Mouse (Mus musculus) MEL (cell line): ENCODE measurements around the gene Pik3r1. TPM values are rescaled to one million over a fixed set of nuclear protein-coding genes. Genes with fewer than 3 reads are reported as not detected.

Source experiments
- DNase-seq: peaks from one replicate; pipeline ENCODE4 v3.0.0; 2011; ENCODE audit warnings: low read depth, low spot score
- H3K27ac ChIP-seq: 2 replicates; pipeline ENCODE4 v1.5.1; 2012; ENCODE audit warnings: low read depth, mild to moderate bottlenecking, control low read depth, low read length, moderate library complexity; ENCODE audit not compliant: control insufficient read depth
- H3K27me3 ChIP-seq, 2 experiments: fragments of 150-350 bp in 1 of 2; sonication (generic) in 1 of 2; 2 replicates each; pipeline ENCODE4 v1.6.1; 2012; ENCODE audit warnings: low read length in 2 of 2, mild to moderate bottlenecking in 2 of 2, improper control_type of control experiment in 1 of 2, moderate library complexity in 1 of 2; ENCODE audit not compliant: insufficient read depth in 2 of 2, control insufficient read depth in 1 of 2
- H3K36me3 ChIP-seq, 2 experiments: 2 replicates each; pipeline ENCODE4 v1.6.1; 2012 to 2014; ENCODE audit warnings: low read length in 2 of 2, improper control_type of control experiment in 1 of 2, inconsistent platforms in 1 of 2, mild to moderate bottlenecking in 1 of 2; ENCODE audit not compliant: insufficient read depth in 2 of 2, control insufficient read depth in 1 of 2
- H3K4me1 ChIP-seq, 2 experiments: fragments of 150-350 bp in 1 of 2; sonication (generic) in 1 of 2; 2 replicates each; pipeline ENCODE4 v1.6.1; 2012; ENCODE audit warnings: low read length in 2 of 2, improper control_type of control experiment in 1 of 2, mild to moderate bottlenecking in 1 of 2; ENCODE audit not compliant: insufficient read depth in 2 of 2, control insufficient read depth in 1 of 2
- H3K4me3 ChIP-seq, 2 experiments: fragments of 150-350 bp in 1 of 2; sonication (generic) in 1 of 2; 2 replicates each; pipeline ENCODE4 v1.5.1; 2012; ENCODE audit warnings: low read depth in 2 of 2, low read length in 2 of 2, mild to moderate bottlenecking in 2 of 2, moderate library complexity in 2 of 2, control low read depth in 1 of 2, improper control_type of control experiment in 1 of 2; ENCODE audit not compliant: control insufficient read depth in 1 of 2, insufficient read depth in 1 of 2
- H3K79me2 ChIP-seq: 2 replicates; pipeline ENCODE4 v1.6.1; 2012; ENCODE audit warnings: mild to moderate bottlenecking, low read length, moderate library complexity; ENCODE audit not compliant: control insufficient read depth, poor library complexity, insufficient read depth
- H3K9ac ChIP-seq: 2 replicates; pipeline ENCODE4 v1.6.1; 2012; ENCODE audit warnings: low read depth, mild to moderate bottlenecking, control low read depth, low read length, moderate library complexity; ENCODE audit not compliant: control insufficient read depth, poor library complexity, severe bottlenecking
- H3K9me3 ChIP-seq: fragments of 150-350 bp; sonication (generic); replicated peaks from 2 replicates; pipeline ENCODE4 v1.6.1; 2012; ENCODE audit warnings: mild to moderate bottlenecking, low read length, improper control_type of control experiment, moderate library complexity; ENCODE audit not compliant: insufficient read depth
- BHLHE40 ChIP-seq: IDR thresholded peaks from 2 replicates; pipeline ENCODE4 v1.6.1; 2012; ENCODE audit warnings: low read depth, mild to moderate bottlenecking, inconsistent platforms, low read length, improper control_type of control experiment, borderline replicate concordance
- CHD1 ChIP-seq: IDR thresholded peaks from 2 replicates; pipeline ENCODE4 v1.6.1; 2012; ENCODE audit warnings: low read depth, mild to moderate bottlenecking, inconsistent platforms, low read length, improper control_type of control experiment
- CHD2 ChIP-seq: IDR thresholded peaks from 2 replicates; pipeline ENCODE4 v1.6.1; 2011; ENCODE audit warnings: low read length, improper control_type of control experiment
- CTCF ChIP-seq, 3 experiments: IDR thresholded peaks in 2 of 3; conservative IDR thresholded peaks in 1 of 3; 2 replicates each; pipeline ENCODE4 v1.5.1; 2011 to 2012; ENCODE audit warnings: low read length in 3 of 3, low read depth in 2 of 3, mild to moderate bottlenecking in 2 of 3, improper control_type of control experiment in 1 of 3, inconsistent platforms in 1 of 3, mixed read lengths in 1 of 3, moderate library complexity in 1 of 3; ENCODE audit not compliant: control insufficient read depth in 1 of 3, insufficient read depth in 1 of 3, poor library complexity in 1 of 3, severe bottlenecking in 1 of 3
- E2F4 ChIP-seq: IDR thresholded peaks from 2 replicates; pipeline ENCODE4 v1.6.1; 2011; ENCODE audit warnings: low read depth, low read length, improper control_type of control experiment, borderline replicate concordance
- ELF1 ChIP-seq: IDR thresholded peaks from 2 replicates; pipeline ENCODE4 v1.6.1; 2014; ENCODE audit warnings: low read depth, mild to moderate bottlenecking, inconsistent platforms, low read length, improper control_type of control experiment, moderate library complexity
- EP300 ChIP-seq, 2 experiments: IDR thresholded peaks; 2 replicates each; pipeline ENCODE4 v1.6.1; 2011; ENCODE audit warnings: improper control_type of control experiment in 2 of 2, low read length in 2 of 2, low read depth in 1 of 2, mild to moderate bottlenecking in 1 of 2
- ETS1 ChIP-seq: IDR thresholded peaks from 2 replicates; pipeline ENCODE4 v1.6.1; 2012; ENCODE audit warnings: low read depth, mild to moderate bottlenecking, inconsistent platforms, low read length, improper control_type of control experiment, moderate library complexity
- GATA1 ChIP-seq: IDR thresholded peaks from 2 replicates; pipeline ENCODE4 v1.6.1; 2011; ENCODE audit warnings: low read depth, low read length, improper control_type of control experiment
- HCFC1 ChIP-seq: IDR thresholded peaks from 2 replicates; pipeline ENCODE4 v1.6.1; 2012; ENCODE audit warnings: low read depth, mild to moderate bottlenecking, inconsistent platforms, low read length, improper control_type of control experiment, moderate library complexity
- JUND ChIP-seq: IDR thresholded peaks from 2 replicates; pipeline ENCODE4 v1.6.1; 2011; ENCODE audit warnings: low read depth, mild to moderate bottlenecking, improper control_type of control experiment, low read length
- KAT2A ChIP-seq: conservative IDR thresholded peaks from 2 replicates; pipeline ENCODE4 v1.6.1; 2012; ENCODE audit warnings: low read depth, low read length, improper control_type of control experiment, inconsistent platforms
- MAFK ChIP-seq: IDR thresholded peaks from 2 replicates; pipeline ENCODE4 v1.6.1; 2011; ENCODE audit warnings: low read depth, mild to moderate bottlenecking, low read length, improper control_type of control experiment, borderline replicate concordance
- MAX ChIP-seq: IDR thresholded peaks from 2 replicates; pipeline ENCODE4 v1.6.1; 2011; ENCODE audit warnings: low read length, improper control_type of control experiment
- MAZ ChIP-seq: IDR thresholded peaks from 2 replicates; pipeline ENCODE4 v1.6.1; 2012; ENCODE audit warnings: low read depth, mild to moderate bottlenecking, inconsistent platforms, low read length, improper control_type of control experiment
- MXI1 ChIP-seq: IDR thresholded peaks from 2 replicates; pipeline ENCODE4 v1.6.1; 2011; ENCODE audit warnings: mild to moderate bottlenecking, low read depth, low read length, improper control_type of control experiment
- MYB ChIP-seq: IDR thresholded peaks from 2 replicates; pipeline ENCODE4 v1.6.1; 2011; ENCODE audit warnings: mild to moderate bottlenecking, low read depth, low read length, improper control_type of control experiment
- MYC ChIP-seq: IDR thresholded peaks from 2 replicates; pipeline ENCODE4 v1.6.1; 2011; ENCODE audit warnings: low read depth, mild to moderate bottlenecking, low read length, improper control_type of control experiment, moderate library complexity
- NELFE ChIP-seq: IDR thresholded peaks from 2 replicates; pipeline ENCODE4 v1.6.1; 2011; ENCODE audit warnings: low read depth, low read length, improper control_type of control experiment
- POLR2A ChIP-seq, 2 experiments: IDR thresholded peaks; 2 replicates each; pipeline ENCODE4 v1.6.1; 2011 to 2012; ENCODE audit warnings: low read length in 2 of 2, mild to moderate bottlenecking in 2 of 2, control low read depth in 1 of 2, improper control_type of control experiment in 1 of 2, low read depth in 1 of 2, moderate library complexity in 1 of 2; ENCODE audit not compliant: control insufficient read depth in 1 of 2, insufficient read depth in 1 of 2, poor library complexity in 1 of 2
- POLR2AphosphoS5 ChIP-seq: IDR thresholded peaks from 2 replicates; pipeline ENCODE4 v1.6.1; 2012; ENCODE audit warnings: low read depth, borderline replicate concordance, mild to moderate bottlenecking, inconsistent platforms, low read length, moderate library complexity, mixed read lengths
- RAD21 ChIP-seq: IDR thresholded peaks from 2 replicates; pipeline ENCODE4 v1.6.1; 2011; ENCODE audit warnings: mild to moderate bottlenecking, low read depth, low read length, improper control_type of control experiment
- RCOR1 ChIP-seq: IDR thresholded peaks from 2 replicates; pipeline ENCODE4 v1.6.1; 2012; ENCODE audit warnings: low read depth, mild to moderate bottlenecking, inconsistent platforms, low read length, improper control_type of control experiment
- TAL1 ChIP-seq: IDR thresholded peaks from 2 replicates; pipeline ENCODE4 v1.6.1; 2012; ENCODE audit warnings: mild to moderate bottlenecking, inconsistent platforms, low read length, moderate library complexity, mixed read lengths
- TBP ChIP-seq: IDR thresholded peaks from 2 replicates; pipeline ENCODE4 v1.8.0; 2011; ENCODE audit warnings: low read depth, low read length, improper control_type of control experiment
- TCF12 ChIP-seq: IDR thresholded peaks from 2 replicates; pipeline ENCODE4 v1.6.1; 2014; ENCODE audit warnings: low read depth, mild to moderate bottlenecking, inconsistent platforms, low read length, improper control_type of control experiment, moderate library complexity
- USF1 ChIP-seq: IDR thresholded peaks from 2 replicates; pipeline ENCODE4 v1.6.1; 2014; ENCODE audit warnings: low read depth, mild to moderate bottlenecking, inconsistent platforms, low read length, improper control_type of control experiment, moderate library complexity
- USF2 ChIP-seq, 2 experiments: IDR thresholded peaks; 2 replicates each; pipeline ENCODE4 v1.6.1; 2011 to 2012; ENCODE audit warnings: improper control_type of control experiment in 2 of 2, low read length in 2 of 2, borderline replicate concordance in 1 of 2, inconsistent platforms in 1 of 2, low read depth in 1 of 2, mild to moderate bottlenecking in 1 of 2; ENCODE audit not compliant: insufficient read depth in 1 of 2
- ZC3H11A ChIP-seq: IDR thresholded peaks from 2 replicates; pipeline ENCODE4 v1.6.1; 2012; ENCODE audit warnings: low read depth, mild to moderate bottlenecking, inconsistent platforms, low read length, improper control_type of control experiment
- ZKSCAN1 ChIP-seq: IDR thresholded peaks from 2 replicates; pipeline ENCODE4 v1.6.1; 2012; ENCODE audit warnings: low read depth, mild to moderate bottlenecking, inconsistent platforms, low read length, improper control_type of control experiment, moderate library complexity
- ZMIZ1 ChIP-seq: IDR thresholded peaks from 2 replicates; pipeline ENCODE4 v1.6.1; 2012; ENCODE audit warnings: low read depth, mild to moderate bottlenecking, inconsistent platforms, low read length, improper control_type of control experiment, moderate library complexity
- ZNF384 ChIP-seq: IDR thresholded peaks from 2 replicates; pipeline ENCODE4 v1.6.1; 2012; ENCODE audit warnings: low read depth, mild to moderate bottlenecking, inconsistent platforms, low read length, improper control_type of control experiment
- polyA plus RNA-seq, 2 experiments: library from polyadenylated mRNA; stranded (reverse) in 1 of 2; unstranded in 1 of 2; fragments of >175 nt in 1 of 2; fragments of >200 nt in 1 of 2; gene quantifications; 2 replicates each; pipeline versions ENCODE4 v1.2.1 to v1.2.4; 2012; ENCODE audit warnings: low replicate concordance in 2 of 2, low read depth in 1 of 2; ENCODE audit not compliant: insufficient read length in 2 of 2, insufficient read depth in 1 of 2, missing spikeins in 1 of 2
- total RNA-seq: library from RNA; depleted of rRNA; stranded (reverse); fragments of 300-350 nt; gene quantifications from 2 replicates; pipeline ENCODE4 v1.2.3, GENCODE M21; 2012

Gene Pik3r1
- total and polyA plus RNA-seq, 3 experiments = 23.8 to 116 (median 41.4) TPM

DNA sequence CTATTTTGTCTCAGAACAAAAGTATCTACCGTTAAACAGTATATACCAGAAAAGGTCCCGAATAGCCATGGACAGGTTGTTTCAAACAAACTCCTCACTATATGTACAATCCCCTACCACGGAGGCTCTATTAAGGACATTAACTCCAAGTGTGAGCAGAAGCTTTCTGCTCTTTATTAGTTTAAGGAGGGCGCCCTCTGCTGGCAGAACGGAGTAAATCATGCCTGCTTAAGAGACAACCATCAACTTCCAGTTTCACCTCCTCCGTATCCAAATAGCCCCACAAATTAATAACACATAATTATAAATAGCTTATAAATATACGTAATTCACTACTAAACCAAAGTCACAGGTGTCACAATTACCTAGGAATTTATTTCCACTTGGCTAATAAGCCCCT lies 72.1 kb downstream of the Pik3r1 start (continued):
- no peak for TF ChIP-seq KAT2A
- no peak for TF ChIP-seq CHD2
- TF ChIP-seq ZKSCAN1 = no peak
- TF ChIP-seq TCF12 = no peak
- no peak for TF ChIP-seq HCFC1
- no peak for TF ChIP-seq MYB
- TF ChIP-seq ETS1 = no peak
- no peak for TF ChIP-seq CHD1
- TF ChIP-seq ZMIZ1 = no peak
- TF ChIP-seq JUND = no peak
- TF ChIP-seq GATA1 = no peak
- no peak for TF ChIP-seq TAL1
- peak; percentile 42; the same call in 1 of the 2 replicates for TF ChIP-seq MAZ
- TF ChIP-seq MAFK = no peak
- TF ChIP-seq MXI1 = peak; percentile 63; the same call in 1 of the 2 replicates
- TF ChIP-seq MYC = 0 out of 2 replicates have a peak, but pooled peaks have one; percentile 45
- TF ChIP-seq BHLHE40 = no peak
- TF ChIP-seq RCOR1 = no peak
- peak; percentile 80 for TF ChIP-seq ZC3H11A

DNA sequence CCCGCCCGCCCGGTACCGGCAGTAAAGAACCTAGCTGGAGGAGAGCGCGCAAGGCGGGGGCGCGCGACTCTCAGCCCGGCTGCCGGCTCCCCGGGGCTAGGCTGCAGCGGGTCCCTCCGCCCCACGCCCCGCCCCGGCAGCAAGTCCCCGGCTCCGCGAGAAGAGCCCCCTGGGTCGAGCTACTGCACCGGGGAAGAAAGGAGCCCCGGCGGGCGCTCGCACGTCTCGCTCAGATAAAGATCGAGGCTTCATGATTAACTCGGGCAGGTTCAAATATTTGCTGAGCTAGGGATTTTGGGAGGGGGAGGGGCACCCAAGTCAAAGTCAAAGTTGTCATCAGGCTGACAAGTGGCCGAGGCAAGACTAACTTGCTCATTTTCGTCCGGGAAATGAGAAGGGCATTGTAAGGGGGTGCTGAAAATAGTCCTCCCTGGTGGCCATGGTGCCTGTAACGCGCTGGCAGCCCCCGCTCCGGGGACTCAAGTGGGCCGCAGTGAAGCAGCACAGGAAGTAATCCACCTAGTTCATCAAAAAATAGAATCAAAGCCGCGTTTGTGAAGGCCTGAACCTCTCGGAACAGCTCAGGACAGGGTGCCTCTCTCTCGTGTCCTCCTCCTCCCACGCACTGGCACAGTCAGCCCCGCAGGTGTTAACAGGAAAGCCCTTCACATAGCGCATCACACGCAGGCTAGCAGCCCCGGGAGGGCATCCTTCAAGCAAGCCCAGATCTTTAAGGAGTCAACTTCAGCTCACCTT lies 73.3 kb downstream of the Pik3r1 start:
- peak; percentile 76 for DNase-seq
- peak overlapping the region; percentile 83 for H3K27ac ChIP-seq
- peaks cover 9 to 11% of the 10 kb centered on the region in 2 experiments for H3K4me1 ChIP-seq
- H3K9ac ChIP-seq = peak overlapping the region; percentile 57
- H3K4me3 ChIP-seq = peak overlapping the region; percentile 69 to 82
- no peaks in the 10 kb centered on the region for H3K9me3 ChIP-seq
- H3K36me3 ChIP-seq = peaks cover 0 to 22% of the 10 kb centered on the region in 2 experiments
- no peaks in the 10 kb centered on the region for H3K79me2 ChIP-seq
- no peaks in the 10 kb centered on the region for H3K27me3 ChIP-seq
- TF ChIP-seq GATA1 = 0 out of 2 replicates have a peak, but pooled peaks have one; percentile 17
- no peak for TF ChIP-seq RCOR1
- peak; percentile 54; the same call in 1 of the 2 replicates for TF ChIP-seq ETS1
- TF ChIP-seq ZNF384 = no peak
- TF ChIP-seq E2F4 = no peak
- no peak for TF ChIP-seq CHD2
- no peak for TF ChIP-seq TBP
- TF ChIP-seq USF2 (IDR thresholded peaks at IDR 0.05; ENCODE audit: borderline replicate concordance in 1 of 2, insufficient read depth in 1 of 2, low read depth in 1 of 2, low read length in 2 of 2) = no peak
- no peak for TF ChIP-seq POLR2A (IDR thresholded peaks at IDR 0.05; ENCODE audit: control insufficient read depth in 1 of 2, insufficient read depth in 1 of 2, low read depth in 1 of 2, low read length in 2 of 2, poor library complexity in 1 of 2)
- TF ChIP-seq TAL1 = no peak
- TF ChIP-seq NELFE = peak; percentile 26; the same call in 1 of the 2 replicates
- TF ChIP-seq CTCF (IDR thresholded peaks at IDR 0.05 in 2 of 3, conservative IDR thresholded peaks at IDR 0.05 in 1 of 3; ENCODE audit: control insufficient read depth in 1 of 3, insufficient read depth in 1 of 3, low read depth in 2 of 3, low read length in 3 of 3, poor library complexity in 1 of 3, severe bottlenecking in 1 of 3) = no peak
- no peak for TF ChIP-seq EP300 (IDR thresholded peaks at IDR 0.05; ENCODE audit: low read depth in 1 of 2, low read length in 2 of 2)
- no peak for TF ChIP-seq POLR2AphosphoS5
- no peak for TF ChIP-seq MAX
- no peak for TF ChIP-seq ELF1
- no peak for TF ChIP-seq TCF12
- 0 out of 2 replicates have a peak, but pooled peaks have one; percentile 2 for TF ChIP-seq ZMIZ1
- TF ChIP-seq RAD21 = no peak
- TF ChIP-seq USF1 = no peak
- no peak for TF ChIP-seq MYB
- TF ChIP-seq BHLHE40 = 0 out of 2 replicates have a peak, but pooled peaks have one; percentile 17
- no peak for TF ChIP-seq MXI1
- TF ChIP-seq HCFC1 = no peak; the same call in 1 of the 2 replicates
- TF ChIP-seq MAZ = no peak; the same call in 1 of the 2 replicates
